Mouse (Mus musculus) heart, adult 2 months (tissue): ENCODE results near the gene Kdm7a. TPM values are rescaled to one million over a fixed set of nuclear protein-coding genes. Genes with fewer than 3 reads are reported as not detected.
A peak's percentile ranks its signal among the peaks of the same experiment; 100 is the strongest.

Experiments used
- DNase-seq, 2 experiments: peaks; one replicate each; pipeline ENCODE4 v3.0.0; 2021
- H3K27ac ChIP-seq: fragments of 200-600 bp; 2 replicates; pipeline ENCODE4 v1.8.1; 2022
- H3K27me3 ChIP-seq: fragments of 200-500 bp; 2 replicates; pipeline ENCODE4 v1.6.1; 2012; ENCODE audit warnings: mild to moderate bottlenecking, low read length, inconsistent platforms, mixed read lengths; ENCODE audit not compliant: control insufficient read depth, insufficient read depth
- H3K36me3 ChIP-seq: fragments of 200-500 bp; 2 replicates; pipeline ENCODE4 v1.6.1; 2012; ENCODE audit warnings: low read length, inconsistent platforms; ENCODE audit not compliant: control insufficient read depth, insufficient read depth
- H3K4me1 ChIP-seq: fragments of 200-500 bp; 2 replicates; pipeline ENCODE4 v1.6.1; 2011; ENCODE audit warnings: low read length; ENCODE audit not compliant: control insufficient read depth, insufficient read depth
- H3K4me3 ChIP-seq: fragments of 200-600 bp; 2 replicates; pipeline ENCODE4 v1.8.1; 2022
- H3K79me2 ChIP-seq: fragments of 200-500 bp; replicated peaks from 2 replicates; pipeline ENCODE4 v1.6.1; 2012; ENCODE audit warnings: mild to moderate bottlenecking, inconsistent platforms, low read length, moderate library complexity, mixed read lengths; ENCODE audit not compliant: control insufficient read depth, insufficient read depth
- H3K9ac ChIP-seq: fragments of 200-500 bp; 2 replicates; pipeline ENCODE4 v1.6.1; 2012; ENCODE audit warnings: low read depth, mild to moderate bottlenecking, control low read depth, inconsistent platforms, low read length, mixed read lengths
- CTCF ChIP-seq: fragments of 200-600 bp; IDR thresholded peaks from 2 replicates; pipeline ENCODE4 v1.8.1; 2022; ENCODE audit warnings: antibody characterized with exemption, mild to moderate bottlenecking, moderate library complexity
- EP300 ChIP-seq: fragments of 200-500 bp; IDR thresholded peaks from 2 replicates; pipeline ENCODE4 v1.6.1; 2011; ENCODE audit warnings: low read depth, low read length, control low read depth; ENCODE audit not compliant: insufficient read depth
- POLR2A ChIP-seq: fragments of 200-500 bp; IDR thresholded peaks from 2 replicates; pipeline ENCODE4 v1.6.1; 2011; ENCODE audit warnings: mild to moderate bottlenecking, low read depth, low read length, control low read depth; ENCODE audit not compliant: insufficient read depth
- WGBS: fragments of 180-500 bp; shearing (Covaris S2); methylation state at CpG from one replicate; pipeline ENCODE4 v1.1.7; 2018; 5-methylcytosine and 5-hydroxymethylcytosine counted together
- intact Hi-C: fragments of 180-260 bp; cut with DNase I; formaldehyde crosslinking; loops from one replicate; pipeline ENCODE4 v1.15.1; 2025
- polyA plus RNA-seq: library from polyadenylated mRNA; depleted of rRNA; stranded (reverse); fragments of >200 nt; gene quantifications from 2 replicates; pipeline ENCODE4 v1.2.3, GENCODE M21; 2012; rRNA removed
- total RNA-seq, 2 experiments: library from RNA; stranded (reverse); gene quantifications; 2 replicates each; pipeline ENCODE4 v1.2.3; 2021

Kdm7a gene
- total and polyA plus RNA-seq, 3 experiments, result 2.5 to 20.5 (median 18.5) TPM

DNA sequence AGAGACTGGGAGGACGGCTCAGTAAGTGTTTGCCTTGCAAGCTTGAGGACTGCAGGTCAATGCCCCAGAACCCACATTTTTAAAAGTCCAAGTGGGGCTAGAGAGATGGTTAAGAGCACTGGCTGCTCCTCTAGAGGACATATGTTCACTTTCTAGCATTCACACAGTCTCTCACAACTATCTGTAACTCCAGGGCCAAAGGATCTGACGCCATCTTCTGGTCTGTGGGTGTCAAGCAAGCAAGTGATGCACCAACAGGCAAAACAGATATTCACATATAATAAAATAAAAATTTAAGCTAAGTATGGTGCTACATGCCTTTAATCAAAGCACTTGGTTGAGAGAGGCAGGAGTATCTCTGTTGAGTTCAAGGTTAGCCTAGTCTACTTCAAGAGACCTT lies 99.8 kb downstream of the Kdm7a start:
- no peak overlapping the region for H3K9ac ChIP-seq
- H3K4me1 ChIP-seq, result no peaks in the 10 kb centered on the region
- 81% methylated on average over 2 of the region's 2 CpGs for WGBS
- no peaks in the 10 kb centered on the region for H3K79me2 ChIP-seq
- TF ChIP-seq CTCF, result peak; percentile 22
- TF ChIP-seq POLR2A, result no peak
- peaks cover 2% of the 10 kb centered on the region; the same call in 1 of the 2 replicates for H3K36me3 ChIP-seq
- no peak for DNase-seq
- H3K27me3 ChIP-seq, result no peaks in the 10 kb centered on the region
- no peak overlapping the region for H3K4me3 ChIP-seq
- intact Hi-C loops, result no loop called here
- no peak overlapping the region for H3K27ac ChIP-seq

DNA sequence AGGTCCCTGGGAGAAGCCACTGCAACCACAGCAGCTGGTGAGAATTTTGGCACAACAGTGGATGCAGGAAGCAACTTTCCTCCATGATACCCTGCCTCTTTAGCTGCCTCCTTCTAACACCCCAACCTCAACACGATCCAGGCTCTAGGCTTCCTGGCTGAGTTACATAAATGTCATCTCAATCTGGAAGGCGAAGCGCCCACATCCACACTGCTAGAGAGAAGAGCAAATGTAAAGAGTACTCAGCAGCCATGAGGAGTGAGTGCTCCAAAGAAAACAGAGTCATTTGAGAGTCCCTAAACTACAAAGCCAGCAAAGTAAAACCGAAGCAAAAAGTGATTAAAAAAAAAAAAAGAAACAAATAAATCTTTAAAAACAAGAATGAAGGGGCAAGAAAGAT lies 102.0 kb downstream of the Kdm7a start:
- Histone ChIP-seq H3K79me2 (no peaks in the 10 kb centered on the region), H3K27me3 (no peaks in the 10 kb centered on the region), H3K9ac (no peak overlapping the region), H3K27ac (no peak overlapping the region), H3K4me1 (no peaks in the 10 kb centered on the region), H3K36me3 (peaks cover 2% of the 10 kb centered on the region; the same call in 1 of the 2 replicates), H3K4me3 (no peak overlapping the region)
- intact Hi-C loops, result no loop called here
- no peak for DNase-seq
- no peak for TF ChIP-seq EP300
- TF ChIP-seq POLR2A, result no peak
- no peak for TF ChIP-seq CTCF
- WGBS, result 77% methylated on average over 4 of the region's 4 CpGs

Other genes starting within 250 kb of the Kdm7a start
- gene Parp12, start 88.4 kb downstream of the Kdm7a start, total RNA-seq, result 10 to 100 TPM; 10.6 to 11.5 TPM
- gene Parp12, start 88.4 kb downstream of the Kdm7a start, polyA plus RNA-seq, result 18.8 and 29.9 TPM in 2 replicates
- gene Slc37a3, start 170.9 kb upstream of the Kdm7a start, total RNA-seq, result 10 to 100 TPM; 18.8 to 19.3 TPM
- gene Slc37a3, start 170.9 kb upstream of the Kdm7a start, polyA plus RNA-seq, result 9.2 and 16.8 TPM in 2 replicates
- under 1 TPM; 0.14 to 0.50 TPM for gene Rab19, start 174.4 kb upstream of the Kdm7a start, total RNA-seq
- 0.61 and 0.73 TPM in 2 replicates for gene Rab19, start 174.4 kb upstream of the Kdm7a start, polyA plus RNA-seq
- 100 to 1,000 TPM in 1 of 2 experiments, 10 to 100 TPM in 1; 49.3 to 156 TPM for gene Mkrn1, start 213.7 kb upstream of the Kdm7a start, total RNA-seq
- 28.9 and 48.8 TPM in 2 replicates for gene Mkrn1, start 213.7 kb upstream of the Kdm7a start, polyA plus RNA-seq